Comparison of ENCODE assay signal across 26 mouse cellular contexts in genomic region chr17:71169639-71170038, GRCm38 (mm10). TPM values are rescaled to one million over a fixed set of nuclear protein-coding genes. Genes with fewer than 3 reads are reported as not detected.
A peak's percentile ranks its signal among the peaks of the same experiment; 100 is the strongest.
DNase-seq lines count a peak whose midpoint lies in the region; ATAC-seq and TF ChIP-seq lines count a peak whose summit lies in the region.
"Had no signal": no experiment of that assay in that cellular context is flagged by ENCODE, and none has a peak within 500 bp of the region (broad histone marks: within the 10 kb centered on the region; RNA-seq: fewer than 3 reads in every experiment).

No protein-coding gene starts in this region.

- no peak overlapping the region for H3K4me2 ChIP-seq in heart, embryonic 11.5 days
- no peak overlapping the region for H3K4me2 ChIP-seq in limb, embryonic 11.5 days (ENCODE audit: low read depth, severe bottlenecking)
- no peak overlapping the region for H3K4me2 ChIP-seq in lung, postnatal 0 days (replicated peaks; ENCODE audit: low read depth, low read length)
- no peak overlapping the region for H3K4me2 ChIP-seq in liver, postnatal 0 days (ENCODE audit: low read depth, low read length)
- H3K4me2 ChIP-seq: forebrain, embryonic 12.5 days; heart, embryonic 15.5 days; hindbrain, embryonic 12.5 days; midbrain, embryonic 15.5 days; neural tube, embryonic 12.5 days had no signal

- H3K4me1 ChIP-seq in heart, embryonic 11.5 days (ENCODE audit: control insufficient read depth, insufficient read depth, low read length) = peaks cover 9% of the 10 kb centered on the region
- no peaks in the 10 kb centered on the region for H3K4me1 ChIP-seq in limb, embryonic 11.5 days (ENCODE audit: control insufficient read depth, insufficient read depth, low read length)
- H3K4me1 ChIP-seq in limb, embryonic 10.5 days = no peaks in the 10 kb centered on the region
- H3K4me1 ChIP-seq in lung, postnatal 0 days (ENCODE audit: insufficient read depth, low read depth, low read length) = peaks cover 5% of the 10 kb centered on the region; the same call in 1 of the 2 replicates
- H3K4me1 ChIP-seq in liver, postnatal 0 days (ENCODE audit: insufficient read depth) = peaks cover 21% of the 10 kb centered on the region
- H3K4me1 ChIP-seq: forebrain, embryonic 12.5 days; hindbrain, embryonic 12.5 days; midbrain, embryonic 15.5 days; neural tube, embryonic 12.5 days had no signal

- WGBS in heart, embryonic 11.5 days (ENCODE audit: insufficient replicate concordance) = 47% methylated on average over 1 of the region's 1 CpGs
- 70% methylated on average over 1 of the region's 1 CpGs for WGBS in limb, embryonic 11.5 days
- WGBS in limb, embryonic 10.5 days = 78% methylated on average over 1 of the region's 1 CpGs
- WGBS in lung, postnatal 0 days = 34% methylated on average over 1 of the region's 1 CpGs
- WGBS in liver, postnatal 0 days (ENCODE audit: insufficient replicate concordance) = 83% methylated on average over 1 of the region's 1 CpGs

- TF ChIP-seq CTCF in lung, postnatal 0 days (IDR thresholded peaks at IDR 0.05) = no peak
- TF ChIP-seq CTCF in liver, postnatal 0 days (IDR thresholded peaks at IDR 0.05; ENCODE audit: low read depth) = no peak

- H3K27ac ChIP-seq in heart, embryonic 11.5 days (ENCODE audit: low read depth, low read length) = no peak overlapping the region
- no peak overlapping the region for H3K27ac ChIP-seq in limb, embryonic 11.5 days (replicated peaks; ENCODE audit: low read depth, low read length)
- no peak overlapping the region for H3K27ac ChIP-seq in limb, embryonic 10.5 days
- no peak overlapping the region for H3K27ac ChIP-seq in lung, postnatal 0 days (ENCODE audit: low read length)
- H3K27ac ChIP-seq in liver, postnatal 0 days (ENCODE audit: low read depth) = no peak overlapping the region
- H3K27ac ChIP-seq: forebrain, embryonic 12.5 days; heart, embryonic 15.5 days; hindbrain, embryonic 12.5 days; midbrain, embryonic 15.5 days; neural tube, embryonic 12.5 days had no signal

- DNase-seq in heart, adult 11 months = peak; percentile 63
- peak; percentile 5 for DNase-seq in limb, embryonic 11.5 days (ENCODE audit: low spot score)
- no peak for DNase-seq in limb, embryonic 10.5 days (ENCODE audit: low spot score)
- peak; percentile 70 for DNase-seq in lung, postnatal 0 days (ENCODE audit: low spot score)
- no peak for DNase-seq in lung, postnatal 14 days
- peak; percentile 5 for DNase-seq in liver, postnatal 0 days
- DNase-seq: adrenal gland, adult 8-10 months; cerebellum, adult 2 months; cerebellum, postnatal 14 days; gastrocnemius, postnatal 10 days; kidney, adult 9 months; kidney, postnatal 14 days; layer of hippocampus, postnatal 36 days; left cerebral cortex, postnatal 4 days; right cerebral cortex, postnatal 4 days; thymus, adult 2 months; thymus, postnatal 4 days had no signal

- ATAC-seq in heart, embryonic 11.5 days (replicated peaks; ENCODE audit: insufficient number of reproducible peaks, low FRiP score, low TSS enrichment) = no peak
- ATAC-seq in limb, embryonic 11.5 days (ENCODE audit: insufficient number of reproducible peaks, low FRiP score, low TSS enrichment, low read depth) = no peak
- peak; percentile 75 for ATAC-seq in lung, postnatal 0 days
- no peak for ATAC-seq in liver, postnatal 0 days
- ATAC-seq: midbrain, embryonic 15.5 days had no signal

- no peaks in the 10 kb centered on the region for H3K9me3 ChIP-seq in heart, embryonic 11.5 days (replicated peaks; ENCODE audit: control insufficient read depth, low read length)
- H3K9me3 ChIP-seq in limb, embryonic 11.5 days (ENCODE audit: control insufficient read depth, low read length) = no peaks in the 10 kb centered on the region
- H3K9me3 ChIP-seq in limb, embryonic 10.5 days (replicated peaks) = no peaks in the 10 kb centered on the region
- H3K9me3 ChIP-seq in lung, postnatal 0 days (ENCODE audit: low read length) = no peaks in the 10 kb centered on the region
- H3K9me3 ChIP-seq in liver, postnatal 0 days (ENCODE audit: low read length) = no peaks in the 10 kb centered on the region
- H3K9me3 ChIP-seq: forebrain, embryonic 12.5 days; G1E; heart, embryonic 15.5 days; hindbrain, embryonic 12.5 days; midbrain, embryonic 15.5 days; neural tube, embryonic 12.5 days had no signal

- H3K9ac ChIP-seq in heart, embryonic 11.5 days (ENCODE audit: low read depth, low read length) = no peak overlapping the region
- H3K9ac ChIP-seq in limb, embryonic 11.5 days (ENCODE audit: low read length) = no peak overlapping the region
- H3K9ac ChIP-seq in lung, postnatal 0 days (replicated peaks; ENCODE audit: low read depth) = no peak overlapping the region
- H3K9ac ChIP-seq in liver, postnatal 0 days (replicated peaks) = no peak overlapping the region
- H3K9ac ChIP-seq: forebrain, embryonic 12.5 days; heart, embryonic 15.5 days; hindbrain, embryonic 12.5 days; midbrain, embryonic 15.5 days; neural tube, embryonic 12.5 days had no signal

- H3K27me3 ChIP-seq in heart, embryonic 11.5 days (ENCODE audit: control insufficient read depth, insufficient read depth, low read length) = no peaks in the 10 kb centered on the region
- no peaks in the 10 kb centered on the region for H3K27me3 ChIP-seq in limb, embryonic 11.5 days (ENCODE audit: control insufficient read depth, insufficient read depth, low read length)
- no peaks in the 10 kb centered on the region for H3K27me3 ChIP-seq in limb, embryonic 10.5 days (ENCODE audit: low read depth, poor library complexity, severe bottlenecking)
- H3K27me3 ChIP-seq in lung, postnatal 0 days (replicated peaks; ENCODE audit: insufficient read depth, low read length) = no peaks in the 10 kb centered on the region
- no peaks in the 10 kb centered on the region for H3K27me3 ChIP-seq in liver, postnatal 0 days (ENCODE audit: insufficient read depth, low read length)
- H3K27me3 ChIP-seq: forebrain, embryonic 12.5 days; heart, embryonic 15.5 days; hindbrain, embryonic 12.5 days; midbrain, embryonic 15.5 days; neural tube, embryonic 12.5 days had no signal

- H3K4me3 ChIP-seq in heart, embryonic 11.5 days (ENCODE audit: low read depth, low read length) = no peak overlapping the region
- no peak overlapping the region for H3K4me3 ChIP-seq in limb, embryonic 11.5 days (ENCODE audit: low read depth, low read length)
- no peak overlapping the region for H3K4me3 ChIP-seq in limb, embryonic 10.5 days
- no peak overlapping the region for H3K4me3 ChIP-seq in lung, postnatal 0 days (ENCODE audit: low read depth, low read length)
- H3K4me3 ChIP-seq in liver, postnatal 0 days (ENCODE audit: low read depth, low read length) = no peak overlapping the region
- H3K4me3 ChIP-seq: erythroblast, embryonic 14.5 days; forebrain, embryonic 12.5 days; heart, embryonic 15.5 days; hindbrain, embryonic 12.5 days; midbrain, embryonic 15.5 days; myocyte; neural tube, embryonic 12.5 days had no signal

- peak; percentile 87 for TF ChIP-seq EP300 in lung, postnatal 0 days (IDR thresholded peaks at IDR 0.05)
- no peak for TF ChIP-seq EP300 in liver, postnatal 0 days (IDR thresholded peaks at IDR 0.05; ENCODE audit: low read depth)

- H3K36me3 ChIP-seq in heart, embryonic 11.5 days (ENCODE audit: control insufficient read depth, insufficient read depth, low read length) = no peaks in the 10 kb centered on the region
- no peaks in the 10 kb centered on the region for H3K36me3 ChIP-seq in limb, embryonic 11.5 days (ENCODE audit: control insufficient read depth, insufficient read depth, low read length)
- H3K36me3 ChIP-seq in limb, embryonic 10.5 days = no peaks in the 10 kb centered on the region
- H3K36me3 ChIP-seq in lung, postnatal 0 days (ENCODE audit: insufficient read depth, low read length) = no peaks in the 10 kb centered on the region
- H3K36me3 ChIP-seq in liver, postnatal 0 days (replicated peaks; ENCODE audit: insufficient read depth, low read length) = no peaks in the 10 kb centered on the region
- H3K36me3 ChIP-seq: forebrain, embryonic 12.5 days; G1E; heart, embryonic 15.5 days; hindbrain, embryonic 12.5 days; midbrain, embryonic 15.5 days; neural tube, embryonic 12.5 days had no signal

RNA-seq across cellular contexts. Expression of gene Lpin2, which starts 12.7 kb away (rescaled TPM):
- 21.9 and 22.5 TPM in 2 replicates for polyA plus RNA-seq in heart, embryonic 11.5 days (2014; fragmentation: Nextera tagmentation; extraction: Ambion mirVana)
- polyA plus RNA-seq in limb, embryonic 11.5 days (2014; fragmentation: Nextera tagmentation; extraction: Ambion mirVana) = 48.1 and 54.8 TPM in 2 replicates
- polyA plus RNA-seq in limb, embryonic 10.5 days (2016; fragmentation: Nextera tagmentation; extraction: Ambion mirVana) = 40.0 and 51.8 TPM in 2 replicates
- polyA plus RNA-seq in lung, postnatal 0 days (2015; fragmentation: Nextera tagmentation; extraction: Ambion mirVana) = 54.1 and 65.8 TPM in 2 replicates
- polyA plus RNA-seq in liver, postnatal 0 days (2015; fragmentation: Nextera tagmentation; extraction: Ambion mirVana) = 34.0 and 44.5 TPM in 2 replicates

Comparison
In these comparisons a context has a peak if more than half of its experiments do, and no peak if none do; other contexts are left out.
1. DNase-seq: peak in heart, adult 11 months (single experiment), limb, embryonic 11.5 days (single experiment), lung, postnatal 0 days (single experiment) and liver, postnatal 0 days (single experiment); none in limb, embryonic 10.5 days (single experiment) and lung, postnatal 14 days (single experiment).